Mouse (Mus musculus) layer of hippocampus, postnatal 14 days (tissue): ENCODE measurements around the gene Ttyh2. TPM values are rescaled to one million over a fixed set of nuclear protein-coding genes. Genes with fewer than 3 reads are reported as not detected.
A peak's percentile ranks its signal among the peaks of the same experiment; 100 is the strongest.

ENCODE experiments used
- DNase-seq, 2 experiments: peaks; one replicate each; pipeline ENCODE4 v3.0.0; 2021 to 2022; ENCODE audit warnings: low spot score in 2 of 2, mixed read lengths in 1 of 2
- total RNA-seq, 2 experiments: library from RNA; stranded (reverse); gene quantifications; 2 replicates each; pipeline ENCODE4 v1.2.3; 2021

Ttyh2 gene
- total RNA-seq, 2 experiments from 2014 or later = 26.0 to 30.1 TPM

DNA sequence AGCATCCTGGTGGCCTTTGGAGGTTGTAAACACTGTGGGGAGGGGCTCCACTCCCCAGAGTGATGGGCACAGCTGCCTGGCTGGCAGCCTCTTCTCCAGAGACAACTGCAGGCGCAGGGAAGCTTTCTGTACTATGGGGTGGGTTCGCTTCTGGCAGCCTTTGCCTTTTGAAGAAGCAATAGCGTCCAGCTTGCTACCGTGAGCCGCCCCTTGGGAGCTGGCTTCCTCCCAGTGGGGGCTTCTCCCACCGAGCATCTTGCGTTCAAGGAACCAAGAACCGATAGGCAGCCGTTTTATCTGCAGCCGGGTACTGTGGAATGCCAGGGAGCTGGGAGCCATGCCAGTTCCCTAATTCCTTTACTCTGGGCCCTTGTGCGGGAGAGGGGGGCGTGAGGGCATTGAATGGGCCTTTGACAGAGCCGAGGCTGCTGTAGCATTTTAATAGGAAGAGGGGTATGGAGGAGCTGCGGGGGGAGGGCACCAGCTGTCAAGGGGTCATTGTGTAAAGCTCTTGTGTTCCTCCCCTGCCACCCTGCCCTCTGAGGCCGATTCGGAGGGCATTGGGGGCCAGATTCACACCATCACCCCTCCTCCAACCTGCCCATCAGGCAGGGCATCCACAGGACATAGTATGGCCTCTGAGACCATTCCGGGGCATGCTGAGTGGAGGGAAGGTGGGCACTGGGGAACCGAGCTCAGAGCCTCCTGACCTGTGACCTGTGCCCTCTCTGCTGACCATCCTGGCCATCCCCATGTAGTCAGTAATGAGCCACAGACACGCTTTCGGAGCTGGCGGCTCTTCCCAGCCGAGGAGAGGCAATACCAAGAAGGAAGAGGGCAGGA lies 29.1 kb downstream of the Ttyh2 start:
- DNase-seq = peak; percentile 73 to 82

DNA sequence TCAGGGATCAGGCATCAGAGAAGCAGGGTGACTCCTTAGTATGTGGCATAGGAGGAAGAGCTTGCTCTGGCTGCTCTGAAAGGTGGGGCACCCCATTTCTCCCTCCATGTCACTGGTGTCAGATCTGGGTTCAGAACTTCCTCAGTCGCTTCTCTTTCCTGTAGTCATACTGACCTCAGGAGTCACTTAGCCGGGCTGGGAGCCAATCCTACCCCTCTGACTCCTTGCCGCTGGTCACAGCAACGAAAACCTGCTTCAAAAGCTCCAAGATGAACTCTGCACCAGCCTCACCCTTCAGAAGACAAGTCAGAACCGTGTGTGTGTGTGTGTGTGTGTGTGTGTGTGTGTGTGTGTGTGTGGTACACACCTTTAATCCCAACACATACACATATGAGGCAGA lies 31.1 kb downstream of the Ttyh2 start:
- DNase-seq = no peak

DNA sequence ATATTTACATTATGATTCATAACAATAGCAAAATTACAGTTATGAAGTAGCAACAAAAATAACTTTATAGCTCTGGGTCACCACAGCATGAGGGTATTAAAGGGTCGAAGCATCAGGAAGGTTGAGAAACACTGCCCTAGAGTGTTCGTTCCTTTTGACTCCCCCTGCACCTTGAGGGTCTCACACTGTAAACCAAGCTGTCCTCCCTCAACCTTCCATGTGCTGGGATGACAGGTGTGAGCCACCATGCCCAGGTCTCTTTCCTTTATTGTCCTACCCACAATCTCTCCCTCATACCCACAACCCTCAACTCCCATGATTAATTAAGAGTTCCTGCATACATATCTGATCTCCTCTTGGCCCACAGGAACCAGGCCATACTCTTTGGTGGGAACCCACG lies 36.2 kb downstream of the Ttyh2 start:
- no peak for DNase-seq

DNA sequence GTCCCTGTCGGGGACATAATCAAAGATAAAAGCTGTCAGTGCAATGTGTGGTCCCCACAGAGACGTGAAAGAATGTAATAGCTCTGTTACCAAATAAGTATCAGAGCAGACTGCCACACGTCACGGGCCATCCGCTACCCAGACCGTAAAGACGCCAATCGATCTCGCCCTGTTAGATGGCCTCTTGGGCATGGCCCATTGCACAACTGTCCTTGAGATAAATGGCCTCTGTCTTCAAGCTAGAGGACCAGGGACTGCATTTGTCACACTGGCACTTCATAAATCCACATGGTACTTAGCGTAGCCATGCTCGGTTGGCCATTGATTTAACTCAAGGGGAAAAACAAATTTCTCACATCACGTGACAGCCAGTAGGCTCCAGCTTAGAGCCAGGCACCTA lies 36.6 kb downstream of the Ttyh2 start:
- no peak for DNase-seq

DNA sequence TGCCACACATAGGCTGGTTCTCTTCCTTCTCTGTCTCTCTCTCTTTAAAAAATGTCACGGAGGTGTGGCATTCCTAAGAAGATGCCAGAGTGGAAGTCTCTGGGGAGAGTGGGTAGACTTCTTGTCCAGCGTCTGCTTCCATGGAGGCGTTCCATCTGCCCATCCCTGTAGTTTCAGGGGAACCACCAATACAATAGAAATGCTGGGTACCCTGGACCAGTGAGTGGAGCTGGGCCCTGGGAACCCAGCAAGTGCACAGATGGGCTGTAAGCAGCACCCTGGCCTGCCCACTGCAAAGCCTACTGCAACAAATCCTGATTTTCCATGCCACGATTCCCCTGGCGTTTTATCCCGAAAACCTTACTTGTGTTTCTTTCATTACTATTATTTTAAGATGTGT lies 39.3 kb downstream of the Ttyh2 start:
- peak; percentile 59 to 70 for DNase-seq

DNA sequence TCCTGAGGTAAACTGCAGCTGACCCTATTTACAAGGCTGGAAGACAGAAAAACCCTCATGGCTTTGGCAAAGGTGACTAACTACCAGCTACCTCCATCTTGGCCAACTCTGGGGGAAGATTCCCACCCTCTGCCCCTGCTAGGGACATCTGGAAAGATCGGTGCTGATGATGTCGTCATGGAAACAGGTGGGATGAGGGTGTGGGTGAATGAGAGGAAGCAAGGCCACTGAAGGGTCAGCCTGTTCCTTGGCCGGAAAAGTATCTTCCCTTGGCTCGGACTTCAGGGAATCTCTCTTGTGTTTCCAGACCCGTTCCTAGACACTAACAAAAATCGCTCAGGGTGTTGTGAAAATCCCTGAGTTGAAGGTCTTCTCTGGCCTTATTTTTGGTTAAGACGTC lies 40.3 kb downstream of the Ttyh2 start:
- DNase-seq = no peak

DNA sequence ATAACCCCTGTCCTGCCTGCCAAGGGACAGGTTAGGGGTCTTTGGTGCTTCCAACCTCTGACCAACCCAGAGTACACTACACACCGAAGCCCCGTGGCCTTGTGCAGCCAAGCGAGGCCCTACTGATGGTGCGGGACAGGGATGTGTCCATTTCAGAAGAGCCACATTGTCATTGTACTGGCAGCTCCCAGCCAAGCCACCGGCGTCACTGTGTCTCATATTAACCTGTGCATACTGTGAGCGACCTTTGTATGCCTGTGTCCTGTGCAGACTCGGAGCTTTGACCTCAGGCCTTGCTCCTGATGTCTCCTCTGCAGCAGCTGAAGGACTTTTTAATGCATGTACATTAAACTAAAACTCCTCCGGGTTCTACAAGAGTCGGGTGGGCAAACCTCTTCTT lies 45.3 kb downstream of the Ttyh2 start:
- DNase-seq = no peak

DNA sequence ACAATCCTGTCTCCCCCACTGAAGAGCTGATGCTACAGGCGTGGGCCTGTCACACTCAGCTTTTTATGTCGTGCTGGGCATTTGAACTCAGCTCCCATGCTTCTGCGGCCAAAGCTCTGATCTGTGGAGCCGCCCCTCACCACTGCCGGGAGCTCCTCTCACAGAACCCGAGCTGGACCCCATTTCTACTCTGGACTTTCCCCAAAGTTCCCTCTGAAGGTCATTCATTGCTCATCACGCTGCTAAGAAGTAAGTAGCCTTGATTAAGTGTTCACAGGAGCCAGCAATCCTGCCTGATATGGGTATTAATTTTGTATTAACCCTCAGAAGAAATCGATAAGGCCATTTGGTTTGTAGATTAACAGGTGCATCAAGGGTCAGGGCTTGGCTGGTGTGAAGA lies 47.2 kb downstream of the Ttyh2 start:
- DNase-seq = no peak

DNA sequence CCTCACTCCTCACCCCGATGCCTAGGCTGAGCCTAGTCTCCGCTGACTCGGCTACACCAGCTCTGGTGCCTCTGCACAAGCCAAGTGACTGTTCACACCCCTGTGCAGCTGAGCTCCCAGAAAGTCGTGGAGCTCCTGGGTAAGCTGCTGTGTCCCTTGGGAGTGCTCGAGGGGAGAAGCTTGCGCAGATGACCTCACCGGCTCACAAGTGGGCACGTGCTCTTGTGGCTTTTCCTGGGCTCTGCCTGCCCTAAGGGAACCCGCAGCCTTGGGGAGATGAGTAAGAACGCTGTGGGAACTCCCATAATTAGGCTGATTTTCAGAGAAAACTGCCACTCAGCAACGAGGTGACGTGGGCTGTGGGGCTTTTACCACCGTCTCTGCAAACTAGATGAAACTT lies 47.8 kb downstream of the Ttyh2 start:
- no peak for DNase-seq

DNA sequence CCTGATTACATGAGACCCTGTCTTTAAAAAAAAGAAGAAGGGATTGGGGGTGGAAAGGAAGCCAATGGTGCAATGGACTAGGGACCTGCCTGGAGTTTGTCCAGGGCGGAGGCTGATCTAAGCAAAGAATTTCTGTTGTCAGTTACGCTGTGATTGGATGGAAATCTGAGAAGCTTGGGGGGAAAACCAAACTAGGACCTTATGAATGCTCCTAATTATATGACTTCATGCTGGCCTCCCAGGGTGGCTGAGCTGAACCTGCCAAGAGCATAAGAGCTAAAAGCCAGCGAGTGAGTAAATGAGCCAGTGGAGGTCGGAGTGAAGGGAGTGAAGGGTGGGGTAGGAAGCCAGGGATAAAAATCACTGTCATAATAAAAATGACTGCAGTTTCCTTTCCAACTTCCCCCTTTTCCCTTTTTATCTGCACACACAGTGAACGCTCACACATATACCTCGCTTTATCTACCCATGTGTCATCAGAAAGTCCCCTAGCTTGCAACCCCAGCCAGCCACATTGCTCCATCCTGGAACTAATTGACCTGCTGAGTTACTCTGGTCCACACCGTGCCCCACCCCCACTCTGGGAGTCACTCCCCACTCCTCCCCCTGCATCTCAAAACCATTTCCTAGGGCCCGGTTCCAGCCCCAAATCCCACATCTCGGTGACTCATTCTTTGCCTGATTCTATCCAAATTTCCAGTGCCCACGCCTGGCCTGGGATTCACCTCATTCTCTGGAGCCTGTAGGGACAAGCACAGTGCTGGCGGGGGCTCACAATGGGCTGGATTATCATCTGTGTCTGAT lies 49.8 kb downstream of the Ttyh2 start:
- DNase-seq = no peak

DNA sequence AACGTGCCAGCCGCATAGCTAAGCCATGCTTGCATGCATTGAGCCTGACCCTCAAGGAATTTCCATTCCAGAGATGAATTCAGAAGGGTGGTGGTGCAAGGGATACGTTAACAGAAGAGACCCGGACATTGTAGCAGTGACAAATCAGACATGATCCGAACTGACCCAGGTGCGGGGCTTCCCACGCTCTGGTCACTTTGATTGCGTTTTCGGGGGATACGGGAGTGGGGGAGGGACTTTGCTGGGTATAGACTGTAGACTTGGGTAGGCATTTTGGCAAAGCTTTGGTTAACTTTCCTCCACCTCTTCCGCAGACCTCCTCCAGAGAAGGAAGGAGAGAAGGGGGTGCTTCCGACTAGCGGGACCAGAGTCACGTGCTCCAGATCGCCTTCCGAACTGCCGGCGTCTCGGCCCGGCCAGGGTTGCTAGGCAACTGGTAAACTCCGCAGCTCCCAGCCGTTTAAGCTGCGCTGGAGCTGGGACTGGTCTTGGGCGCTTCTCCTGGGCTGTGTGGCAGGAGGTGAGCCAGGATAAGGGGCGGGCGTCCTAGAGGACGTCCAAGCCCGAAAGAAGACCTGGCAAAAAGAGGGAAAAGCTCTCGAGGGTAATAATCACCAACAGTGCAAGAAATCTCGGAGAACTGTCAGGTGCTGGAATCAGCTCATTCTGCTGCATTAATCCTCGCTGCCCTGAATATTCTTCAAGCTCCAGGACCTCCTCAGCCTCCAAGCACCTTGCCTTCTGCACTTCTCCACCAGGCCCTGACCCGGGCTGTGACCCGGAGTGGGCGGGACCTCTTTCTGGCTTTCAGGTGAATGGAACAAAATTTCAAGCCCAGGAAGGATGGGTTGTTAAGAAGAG lies 52.0 kb downstream of the Ttyh2 start, which contains the start of gene Dnaic2:
Dnaic2 (plus strand) TSS at position 444 of the 861 bp plus-strand sequence.
- DNase-seq = peak; percentile 64 to 67

DNA sequence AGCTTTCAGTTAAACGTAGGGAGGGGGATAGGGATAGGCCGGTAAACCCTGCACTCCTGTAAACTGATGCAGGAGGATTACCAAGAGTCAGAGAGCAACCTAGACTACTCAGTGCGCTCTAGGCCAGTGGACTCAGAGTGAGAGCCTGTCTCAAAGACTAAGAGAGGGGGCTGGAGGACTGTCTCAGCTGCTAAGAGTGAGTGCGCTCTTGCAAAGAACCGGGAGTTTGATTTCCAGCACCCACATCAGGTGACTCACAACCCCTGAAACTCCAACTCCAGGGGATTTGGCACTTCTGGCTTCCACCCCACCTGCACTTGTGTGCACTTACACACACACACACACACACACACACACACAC lies 52.6 kb downstream of the Ttyh2 start:
- DNase-seq = no peak

DNA sequence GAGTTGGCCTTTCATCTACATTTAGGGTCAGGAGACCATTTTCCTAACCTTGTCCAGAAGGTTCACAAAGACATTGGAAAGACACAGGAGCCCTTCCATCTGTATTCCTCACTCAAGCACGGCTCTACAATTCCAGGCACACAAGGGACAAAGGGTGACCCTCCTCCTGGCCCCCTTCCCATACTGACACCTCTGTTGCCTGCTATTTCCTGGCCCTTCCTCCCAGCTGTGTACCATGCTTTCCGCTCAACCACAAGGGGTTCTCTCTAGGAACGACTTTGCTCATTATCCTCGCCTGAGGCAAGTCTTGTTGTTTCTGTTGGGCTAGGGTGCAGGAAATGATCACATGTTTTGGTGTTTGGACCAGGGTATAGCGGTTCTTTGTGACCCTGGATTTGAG lies 53.1 kb downstream of the Ttyh2 start:
- no peak for DNase-seq

DNA sequence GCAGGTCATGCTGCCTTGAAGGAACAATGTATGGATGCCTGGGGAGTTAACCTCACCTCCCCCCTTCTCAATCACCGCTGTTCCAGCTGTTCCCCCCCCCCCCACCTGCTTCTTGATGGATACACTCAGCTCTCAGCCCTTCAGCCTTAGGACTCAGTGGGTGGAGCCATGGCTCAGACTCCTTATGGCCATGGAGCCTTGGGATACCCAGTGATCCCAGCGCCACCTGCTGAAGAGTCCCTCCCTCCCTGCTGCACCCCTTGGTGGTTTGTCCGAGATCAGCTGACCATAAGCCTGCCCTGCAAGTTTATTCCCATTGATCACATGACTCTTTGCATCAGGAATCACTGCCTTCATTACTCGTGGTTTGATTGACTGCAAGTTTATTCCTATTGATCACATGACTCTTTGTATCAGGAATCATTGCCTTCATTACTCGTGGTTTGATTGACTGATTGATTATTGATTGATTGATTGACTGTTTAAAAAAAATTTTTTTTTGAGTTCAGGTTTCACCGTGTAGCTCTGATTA lies 54.7 kb downstream of the Ttyh2 start:
- no peak for DNase-seq

DNA sequence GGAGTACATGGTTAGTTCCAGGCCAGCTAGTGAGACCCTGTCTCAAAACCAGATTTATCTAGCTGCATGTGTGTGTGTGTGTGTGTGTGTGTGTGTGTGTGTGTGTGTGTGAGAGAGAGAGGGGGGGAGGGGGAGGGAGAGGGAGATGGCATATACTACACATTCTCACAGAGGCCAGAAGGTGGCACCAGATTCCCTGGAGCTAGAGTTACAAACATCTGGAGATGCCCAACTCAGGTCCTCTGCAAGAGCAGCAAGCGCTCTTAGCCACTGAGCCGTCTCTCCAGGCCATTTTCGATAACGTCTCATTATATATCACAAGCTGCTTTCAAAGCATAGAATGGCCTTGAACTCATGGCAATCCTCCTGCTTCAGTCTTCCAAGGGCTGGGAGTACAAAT lies 56.5 kb downstream of the Ttyh2 start:
- DNase-seq = no peak

DNA sequence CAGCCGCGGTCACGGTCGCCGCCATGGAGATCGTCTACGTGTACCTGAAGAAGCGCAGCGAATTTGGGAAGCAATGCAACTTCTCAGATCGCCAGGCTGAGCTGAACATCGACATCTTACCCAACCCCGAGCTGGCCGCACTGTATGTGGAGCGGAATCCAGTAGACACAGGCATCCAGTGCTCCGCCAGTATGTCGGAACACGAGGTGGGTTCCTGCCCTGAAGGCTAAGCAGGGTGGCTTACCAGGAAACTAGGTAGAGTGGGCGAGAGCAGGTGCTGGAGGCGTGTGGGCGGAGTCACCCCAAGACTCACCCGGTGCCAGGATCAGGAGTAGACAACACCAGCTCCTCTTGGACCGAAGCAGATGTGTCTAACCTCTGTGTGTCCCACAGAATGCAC lies 57.7 kb downstream of the Ttyh2 start:
- DNase-seq = no peak

DNA sequence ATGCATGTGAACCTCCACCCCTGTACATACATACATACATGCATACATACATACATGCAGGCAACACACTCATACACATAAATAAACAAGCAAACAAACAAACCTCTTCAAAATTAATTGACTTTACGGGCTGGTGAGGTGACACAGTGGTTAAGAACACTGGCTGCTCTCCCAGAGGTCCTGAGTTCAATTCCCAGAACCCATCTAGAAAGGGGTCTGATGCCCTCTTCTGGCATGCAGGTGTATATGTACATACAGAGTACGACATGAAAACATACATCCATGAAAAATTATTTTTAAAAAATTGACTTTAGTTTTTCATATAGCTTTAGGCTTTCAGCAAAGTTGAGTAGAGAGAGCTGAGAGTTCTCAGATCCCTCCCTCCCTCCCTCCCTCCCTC lies 60.9 kb downstream of the Ttyh2 start:
- DNase-seq = no peak

DNA sequence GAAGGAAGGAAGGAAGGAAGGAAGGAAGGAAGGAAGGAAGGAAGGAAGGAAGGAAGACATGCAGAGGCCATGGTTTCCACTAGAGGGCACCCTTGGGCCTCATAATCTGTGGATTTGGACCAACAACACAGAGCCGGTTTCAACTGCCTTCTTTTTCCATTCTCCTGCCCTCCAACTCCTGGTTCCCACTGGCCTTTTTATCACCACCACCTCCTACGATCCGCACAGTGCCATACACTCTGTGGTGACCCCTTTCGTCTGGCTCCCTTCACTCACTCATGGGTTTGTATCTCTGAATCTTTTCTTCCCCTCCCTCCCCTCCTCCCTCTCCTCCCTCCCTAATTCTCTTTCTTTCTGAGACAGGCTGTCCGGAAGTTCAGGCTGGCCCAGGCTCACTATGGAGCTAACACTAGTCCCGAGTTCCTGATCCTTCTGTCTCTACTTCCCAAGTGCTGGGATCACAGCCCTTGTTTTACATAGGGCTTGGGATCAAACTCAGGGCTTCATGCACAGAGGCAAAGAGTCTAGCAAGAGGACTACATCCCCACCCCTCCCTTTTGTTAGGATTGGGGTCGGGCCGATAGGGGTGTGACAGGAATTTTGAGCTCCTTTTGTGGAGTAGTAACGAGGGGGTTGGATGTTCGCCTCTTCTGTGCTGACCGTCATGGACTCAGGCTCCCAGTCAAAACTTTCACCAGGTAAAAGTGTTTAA lies 61.8 kb downstream of the Ttyh2 start:
- DNase-seq = peak; percentile 49 to 57

DNA sequence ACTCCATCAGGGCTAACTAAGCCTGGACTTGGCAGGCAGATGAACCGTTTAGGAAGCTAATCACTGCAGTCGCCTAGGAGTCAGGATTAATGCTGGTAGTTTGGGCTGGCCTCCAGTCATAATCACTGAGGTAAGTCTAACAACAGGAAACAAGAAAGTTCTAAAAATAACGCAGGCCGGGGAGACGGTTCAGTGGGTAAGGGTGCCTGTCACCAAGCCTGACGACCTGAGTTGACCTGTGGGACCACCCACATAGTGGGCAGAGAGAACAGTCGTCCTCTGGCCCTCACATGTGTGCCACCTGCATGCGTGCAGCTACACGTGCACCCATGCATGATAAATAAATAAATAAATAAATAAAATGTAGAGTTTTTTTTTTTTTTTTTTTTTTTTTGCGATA lies 65.4 kb downstream of the Ttyh2 start:
- no peak for DNase-seq

DNA sequence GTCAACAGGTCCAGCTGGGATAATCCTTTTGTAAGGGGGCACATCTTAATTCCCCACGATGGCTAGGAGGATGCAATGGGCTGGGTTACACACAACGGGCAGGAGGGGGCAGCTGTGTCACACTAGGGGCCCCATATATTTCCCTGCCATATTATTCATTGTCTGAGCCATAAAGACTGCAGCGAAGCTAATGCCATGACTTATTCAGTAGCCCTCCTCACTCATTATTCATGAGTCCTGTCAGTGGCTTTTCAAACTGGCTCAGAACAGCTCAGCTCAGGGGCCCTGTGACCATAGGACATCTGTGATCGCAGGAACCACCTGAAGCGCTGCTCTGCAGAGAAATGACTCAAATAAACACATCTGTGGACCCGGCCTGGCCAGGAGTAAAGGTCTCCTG lies 66.2 kb downstream of the Ttyh2 start:
- no peak for DNase-seq

DNA sequence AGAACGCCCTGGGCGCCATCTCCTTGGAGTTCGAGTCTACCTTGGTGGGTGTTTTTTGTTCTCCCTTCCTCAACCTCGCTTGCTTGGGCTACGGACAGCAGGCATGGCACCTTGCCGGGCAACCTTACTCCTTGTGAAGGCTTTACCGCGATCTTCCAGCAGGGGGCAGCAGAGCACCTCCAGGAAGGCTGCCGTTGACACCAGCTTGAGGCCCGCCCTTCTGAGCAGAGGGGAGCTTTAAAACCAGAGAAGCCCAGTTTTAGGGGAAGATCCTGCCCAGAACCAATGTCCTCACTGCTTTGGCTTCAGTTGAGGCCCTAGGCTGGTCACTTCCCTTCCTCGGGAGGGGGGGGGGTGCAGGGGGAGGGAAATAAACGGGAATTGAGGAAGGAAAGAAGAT lies 69.9 kb downstream of the Ttyh2 start:
- DNase-seq = peak; percentile 92 to 94
